Mouse (Mus musculus) lung, postnatal 0 days (tissue): ENCODE data around the gene Wwc1. TPM values are rescaled to one million over a fixed set of nuclear protein-coding genes. Genes with fewer than 3 reads are reported as not detected.

Source experiments
- ATAC-seq: fragments of 200-750 bp; cut with Nextera tagmentation; 2 replicates; pipeline ENCODE4 v1.8.0; 2017; ENCODE audit warnings: moderate library complexity
- DNase-seq: peaks from one replicate; pipeline ENCODE4 v3.0.0-alpha.2; 2016; ENCODE audit warnings: low spot score
- H3K27ac ChIP-seq: fragments of 300-500 bp; sonication (generic); 2 replicates; pipeline ENCODE4 v1.5.1; 2014; ENCODE audit warnings: antibody characterized with exemption, mild to moderate bottlenecking, low read length, mixed read lengths
- H3K27me3 ChIP-seq: fragments of 300-500 bp; sonication (generic); replicated peaks from 2 replicates; pipeline ENCODE4 v1.6.1; 2014; ENCODE audit warnings: low read length, mixed read lengths; ENCODE audit not compliant: insufficient read depth
- H3K36me3 ChIP-seq: fragments of 300-500 bp; sonication (generic); 2 replicates; pipeline ENCODE4 v1.6.1; 2014; ENCODE audit warnings: low read length, mixed read lengths; ENCODE audit not compliant: insufficient read depth
- H3K4me1 ChIP-seq: fragments of 300-500 bp; sonication (generic); 2 replicates; pipeline ENCODE4 v1.6.1; 2014; ENCODE audit warnings: antibody characterized with exemption, low read depth, low read length, mixed read lengths; ENCODE audit not compliant: insufficient read depth
- H3K4me2 ChIP-seq: fragments of 300-500 bp; sonication (generic); replicated peaks from 2 replicates; pipeline ENCODE4 v1.6.1; 2014; ENCODE audit warnings: low read depth, mild to moderate bottlenecking, low read length, moderate library complexity, mixed read lengths
- H3K4me3 ChIP-seq: fragments of 300-500 bp; sonication (generic); 2 replicates; pipeline ENCODE4 v1.5.1; 2014; ENCODE audit warnings: low read depth, low read length
- H3K9ac ChIP-seq: fragments of 300-500 bp; sonication (generic); replicated peaks from 2 replicates; pipeline ENCODE4 v1.6.1; 2014; ENCODE audit warnings: low read depth, mild to moderate bottlenecking
- H3K9me3 ChIP-seq: fragments of 300-500 bp; sonication (generic); 2 replicates; pipeline ENCODE4 v1.6.1; 2016; ENCODE audit warnings: low read length, mixed read lengths
- CTCF ChIP-seq: IDR thresholded peaks from 2 replicates; pipeline ENCODE4 v1.5.1; 2016; ENCODE audit warnings: antibody characterized with exemption, mild to moderate bottlenecking
- EP300 ChIP-seq: IDR thresholded peaks from 2 replicates; pipeline ENCODE4 v1.6.1; 2016; ENCODE audit warnings: antibody characterized with exemption, mild to moderate bottlenecking, control low read depth
- WGBS: fragments of 180-500 bp; shearing (Covaris S2); extraction: QIAGEN DNeasy Blood & Tissue Kit; methylation state at CpG from one replicate; pipeline ENCODE4 v1.1.7; 2014; 5-methylcytosine and 5-hydroxymethylcytosine counted together
- polyA plus RNA-seq: library from polyadenylated mRNA; unstranded; fragments of >200 nt; fragmentation: Nextera tagmentation; extraction: Ambion mirVana; gene quantifications from 2 replicates; pipeline ENCODE4 v1.2.1, GENCODE M21; 2015

The Wwc1 gene
- polyA plus RNA-seq, 1 experiment from 2014 or later, result 22.1 TPM

DNA sequence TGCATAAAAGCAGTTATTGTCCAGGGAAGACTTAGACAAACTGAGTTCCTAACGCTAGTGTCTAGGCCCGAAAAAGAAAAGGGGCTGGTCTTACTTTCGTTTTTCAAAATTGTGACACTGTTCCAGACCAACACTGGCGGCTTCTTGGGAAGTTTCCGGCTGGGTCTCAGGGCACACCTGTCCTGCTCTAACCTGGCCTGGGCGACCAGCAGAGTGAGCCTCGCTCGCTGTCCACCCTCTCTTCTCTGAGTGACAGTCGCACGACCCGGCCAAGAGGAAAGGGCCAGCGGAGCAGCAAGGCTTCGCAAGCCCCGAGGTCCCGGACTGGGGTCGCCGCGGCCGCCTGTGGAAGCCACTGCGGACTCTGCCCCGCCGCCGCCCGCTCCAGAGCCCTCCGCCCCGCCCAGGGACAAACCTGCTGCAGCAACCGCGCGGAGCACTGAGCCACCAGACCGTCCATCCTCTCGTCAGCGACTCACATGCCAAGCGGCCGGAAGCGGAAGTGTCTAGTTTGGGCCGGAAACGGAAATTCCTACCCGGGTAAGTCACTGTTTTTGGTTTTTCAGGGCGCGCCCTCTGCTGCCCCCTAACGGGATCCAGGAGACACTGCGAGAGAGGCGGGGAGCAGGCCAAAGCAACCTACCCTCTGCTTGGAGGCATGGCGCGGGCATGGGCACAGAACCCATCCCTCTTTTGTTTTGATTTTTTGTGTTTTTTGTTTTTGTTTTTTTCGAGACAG is 146.1 kb downstream of the Wwc1 start, which contains the start of gene Rars:
Rars (minus strand) TSS at position 485 of the 739 bp plus-strand sequence.
- WGBS, result 2% methylated on average over 46 of the region's 46 CpGs
- H3K4me3 ChIP-seq, result peak within 1 kb of the TSS; percentile 88
- no peaks in the 10 kb centered on the region for H3K36me3 ChIP-seq
- peak; percentile 88 for TF ChIP-seq CTCF
- TF ChIP-seq EP300, result no peak
- peak within 1 kb of the TSS; percentile 76 for H3K4me2 ChIP-seq
- peaks cover 7% of the 10 kb centered on the region; the same call in 1 of the 2 replicates for H3K4me1 ChIP-seq
- no peaks in the 10 kb centered on the region for H3K27me3 ChIP-seq
- H3K9me3 ChIP-seq, result no peaks in the 10 kb centered on the region
- peak within 1 kb of the TSS; percentile 82 for H3K9ac ChIP-seq
- peak; percentile 96 for DNase-seq
- H3K27ac ChIP-seq, result peak within 1 kb of the TSS; percentile 73
- ATAC-seq, result peak; percentile 89

DNA sequence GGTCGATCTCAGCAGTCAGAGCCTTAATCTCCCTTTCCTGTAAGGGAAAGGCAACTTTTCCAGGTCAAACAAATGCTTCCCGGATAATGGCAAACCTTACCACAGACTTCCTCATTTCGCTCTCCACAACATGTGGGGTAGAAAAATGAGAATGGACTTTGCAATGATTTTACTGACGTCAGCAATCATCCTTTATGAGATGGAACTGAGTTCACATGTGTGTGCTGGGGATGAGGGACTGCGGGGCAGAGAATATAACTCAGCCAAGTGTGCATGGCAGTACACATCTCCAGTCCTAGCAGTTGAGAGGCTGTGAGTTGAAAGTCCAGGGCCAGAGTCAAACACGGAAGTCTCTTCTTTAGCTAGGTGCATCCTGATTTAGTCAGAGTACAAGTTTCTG is 147.1 kb downstream of the Wwc1 start:
- TF ChIP-seq EP300 (no peak), CTCF (no peak)

DNA sequence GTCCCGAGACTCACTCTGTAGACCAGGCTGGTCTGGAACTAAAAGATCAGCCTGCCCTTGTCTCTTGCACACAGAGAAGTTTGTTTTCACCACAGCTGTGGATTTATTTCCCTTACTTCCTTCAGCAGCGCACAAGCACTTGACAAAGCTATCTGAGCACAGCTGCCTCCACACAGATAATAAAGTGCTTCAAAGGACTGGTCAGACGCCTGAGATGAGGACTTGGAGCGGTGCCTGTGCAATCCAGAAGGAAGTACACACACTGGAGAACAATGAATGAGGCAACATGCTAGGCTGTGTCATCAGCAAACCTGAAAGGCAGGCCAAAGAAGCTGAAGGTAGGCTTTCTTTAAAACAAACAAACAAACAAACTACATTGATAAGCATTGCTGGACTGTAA is 148.2 kb downstream of the Wwc1 start:
- DNase-seq (no peak), ATAC-seq (no peak)
- H3K36me3 ChIP-seq, result peaks cover 9% of the 10 kb centered on the region; the same call in 1 of the 2 replicates

More for the DNA sequence above, 147.1 kb downstream of the Wwc1 start:
- peak overlapping the region; percentile 88 for H3K4me3 ChIP-seq
- no peaks in the 10 kb centered on the region for H3K36me3 ChIP-seq
- DNase-seq, result no peak
- H3K9me3 ChIP-seq, result no peaks in the 10 kb centered on the region
- H3K27ac ChIP-seq, result no peak overlapping the region
- peaks cover 7% of the 10 kb centered on the region; the same call in 1 of the 2 replicates for H3K4me1 ChIP-seq
- peak overlapping the region; percentile 82; the same call in 1 of the 2 replicates for H3K9ac ChIP-seq
- H3K4me2 ChIP-seq, result peak overlapping the region; percentile 76
- H3K27me3 ChIP-seq, result no peaks in the 10 kb centered on the region
- 66% methylated on average over 6 of the region's 6 CpGs for WGBS
- no peak for ATAC-seq

DNA sequence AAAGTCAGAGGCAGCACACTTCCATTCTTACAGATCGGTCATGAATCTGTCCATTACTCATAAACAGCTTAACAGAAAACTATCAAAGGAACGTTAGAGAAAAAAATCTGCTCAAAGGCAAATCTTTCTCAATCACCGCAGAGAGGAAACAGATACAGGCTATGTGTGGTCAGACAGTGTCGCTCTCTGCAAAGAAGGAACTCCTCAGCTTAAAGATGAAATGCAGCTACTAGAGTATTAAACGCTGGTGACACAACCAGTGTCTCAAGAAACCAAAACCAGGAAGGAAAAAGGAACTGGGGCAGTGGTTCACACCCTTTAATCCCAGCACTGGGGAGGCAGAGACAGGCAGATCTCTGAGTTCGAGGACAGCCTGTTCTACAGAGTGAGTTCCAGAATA is 152.6 kb downstream of the Wwc1 start:
- Histone ChIP-seq H3K36me3 (peaks cover 38% of the 10 kb centered on the region; the same call in 1 of the 2 replicates), H3K27me3 (no peaks in the 10 kb centered on the region), H3K9ac (no peak overlapping the region), H3K9me3 (no peaks in the 10 kb centered on the region), H3K4me2 (no peak overlapping the region), H3K4me1 (no peaks in the 10 kb centered on the region), H3K4me3 (no peak overlapping the region), H3K27ac (no peak overlapping the region)
- TF ChIP-seq CTCF (no peak), EP300 (no peak)
- 92% methylated on average over 6 of the region's 6 CpGs for WGBS
- no peak for ATAC-seq
- DNase-seq, result no peak

More for the DNA sequence above, 148.2 kb downstream of the Wwc1 start:
- Histone ChIP-seq H3K4me1 (peaks cover 7% of the 10 kb centered on the region; the same call in 1 of the 2 replicates), H3K9ac (no peak overlapping the region), H3K4me3 (no peak overlapping the region), H3K27ac (no peak overlapping the region), H3K9me3 (no peaks in the 10 kb centered on the region), H3K4me2 (no peak overlapping the region), H3K27me3 (no peaks in the 10 kb centered on the region)
- TF ChIP-seq CTCF (no peak), EP300 (no peak)
- WGBS, result 34% methylated on average over 4 of the region's 4 CpGs

DNA sequence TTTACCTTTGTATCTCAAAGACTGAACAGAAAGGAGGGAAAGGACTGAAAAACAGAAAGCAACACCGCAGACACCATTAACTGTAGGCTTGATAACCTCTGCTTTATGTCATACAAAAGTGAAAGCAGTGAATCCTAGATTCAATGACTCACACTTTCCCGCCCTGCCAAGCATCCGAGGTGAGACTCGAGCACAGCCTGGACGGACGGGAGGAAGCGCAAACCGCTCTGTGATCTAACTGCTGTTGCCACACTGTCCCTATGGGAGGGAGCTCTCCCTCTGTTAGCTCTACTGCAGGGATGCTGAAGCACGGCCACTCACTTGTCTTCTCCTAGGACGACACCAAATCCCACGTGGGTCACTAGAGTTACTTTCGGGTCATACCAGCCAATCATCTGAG is 164.0 kb downstream of the Wwc1 start:
- no peaks in the 10 kb centered on the region for H3K27me3 ChIP-seq
- WGBS, result 87% methylated on average over 12 of the region's 12 CpGs
- H3K9me3 ChIP-seq, result no peaks in the 10 kb centered on the region
- DNase-seq (no peak), ATAC-seq (no peak)
- H3K27ac ChIP-seq, result no peak overlapping the region
- no peak for TF ChIP-seq EP300
- no peak for TF ChIP-seq CTCF
- H3K4me1 ChIP-seq, result no peaks in the 10 kb centered on the region
- H3K9ac ChIP-seq, result no peak overlapping the region
- H3K4me2 ChIP-seq, result no peak overlapping the region
- no peak overlapping the region for H3K4me3 ChIP-seq
- peaks cover 65% of the 10 kb centered on the region for H3K36me3 ChIP-seq

DNA sequence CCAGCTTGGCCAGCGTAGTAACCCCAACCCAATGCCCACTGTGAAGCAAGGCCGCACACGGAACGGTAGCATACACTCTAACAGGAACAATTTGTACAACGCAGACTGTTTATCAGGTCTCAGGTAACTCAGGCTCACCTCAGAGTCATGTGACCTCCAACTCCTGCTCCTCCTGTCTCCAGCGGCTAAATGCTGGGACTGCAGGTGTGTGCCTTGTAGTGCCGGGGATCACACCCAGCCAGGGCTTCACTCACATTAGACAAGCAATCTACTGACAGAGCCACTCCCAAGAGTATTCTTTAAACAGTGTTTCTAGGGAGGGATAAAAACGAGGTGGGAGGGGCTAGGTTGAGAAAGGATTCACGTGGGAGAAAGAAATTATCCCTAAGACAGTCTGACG is 168.9 kb downstream of the Wwc1 start:
- H3K9me3 ChIP-seq, result no peaks in the 10 kb centered on the region
- DNase-seq, result no peak
- TF ChIP-seq CTCF (no peak), EP300 (no peak)
- H3K4me1 ChIP-seq, result no peaks in the 10 kb centered on the region
- no peak overlapping the region for H3K4me2 ChIP-seq
- no peak for ATAC-seq
- no peak overlapping the region for H3K9ac ChIP-seq
- no peak overlapping the region for H3K4me3 ChIP-seq
- H3K36me3 ChIP-seq, result peaks cover 47% of the 10 kb centered on the region
- H3K27ac ChIP-seq, result no peak overlapping the region
- H3K27me3 ChIP-seq, result no peaks in the 10 kb centered on the region
- 82% methylated on average over 10 of the region's 10 CpGs for WGBS
